Mouse (Mus musculus) spleen, postnatal 4 days (tissue): ENCODE measurements at regions not wholly inside any gene's neighbourhood (a gene's known extent, or its start where the extent isn't known, plus 50 kb on each side); places are given as distances from the start of the nearest gene placed in this dataset.

Experiments used
- DNase-seq, 2 experiments: peaks; one replicate each; pipeline ENCODE4 v3.0.0; 2022; ENCODE audit warnings: low spot score in 2 of 2

DNA sequence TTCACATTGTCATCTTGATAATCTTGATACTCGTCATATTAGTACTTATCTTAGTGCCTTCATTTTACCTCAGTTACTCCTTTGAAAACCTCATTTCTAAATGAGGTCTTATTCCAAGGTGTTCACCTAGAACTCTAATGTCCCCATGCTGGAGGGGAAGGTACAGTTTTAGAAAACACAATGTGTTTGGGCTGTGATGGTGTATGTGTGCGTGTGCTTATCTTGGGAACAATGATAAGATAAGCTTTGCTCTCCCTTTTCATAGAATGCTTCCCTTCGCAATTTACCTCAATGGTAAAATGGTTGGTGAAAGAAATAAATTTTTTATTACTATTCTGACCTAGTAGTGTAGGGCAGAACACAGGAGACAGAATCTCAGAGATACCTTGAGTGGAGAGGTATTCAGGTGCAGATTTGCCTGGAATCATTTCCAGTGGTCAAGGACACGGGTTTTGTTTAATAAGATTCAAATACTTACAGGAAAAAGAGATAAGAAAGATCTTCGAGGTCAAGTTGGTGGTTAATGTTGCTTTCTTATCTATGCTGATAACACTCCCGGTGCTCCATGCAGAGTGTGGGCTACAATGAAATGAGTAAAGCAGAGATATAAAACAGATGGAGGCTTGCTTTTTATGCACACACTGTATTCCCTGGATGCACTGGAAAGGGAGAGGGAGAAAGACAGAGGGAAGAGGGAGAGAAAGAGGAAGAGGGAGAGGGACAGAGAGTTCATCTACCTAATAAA, 471.6 kb downstream of the Klf12 start:
- DNase-seq = no peak
